Mouse (Mus musculus) small intestine, adult 2 months (tissue): ENCODE data around the gene Ccdc106.
A peak's percentile ranks its signal among the peaks of the same experiment; 100 is the strongest.

ENCODE experiments used
- CTCF ChIP-seq: fragments of 200-500 bp; IDR thresholded peaks from 2 replicates; pipeline ENCODE4 v1.5.1; 2012; ENCODE audit warnings: low read depth, mild to moderate bottlenecking, control low read depth, inconsistent platforms, low read length, moderate library complexity, mixed read lengths; ENCODE audit not compliant: insufficient replicate concordance, insufficient read length; ENCODE audit errors: extremely low read depth
- POLR2A ChIP-seq: fragments of 200-500 bp; IDR thresholded peaks from 2 replicates; pipeline ENCODE4 v1.6.1; 2012; ENCODE audit warnings: low read depth, mild to moderate bottlenecking, control low read depth, inconsistent platforms, low read length, moderate library complexity

DNA sequence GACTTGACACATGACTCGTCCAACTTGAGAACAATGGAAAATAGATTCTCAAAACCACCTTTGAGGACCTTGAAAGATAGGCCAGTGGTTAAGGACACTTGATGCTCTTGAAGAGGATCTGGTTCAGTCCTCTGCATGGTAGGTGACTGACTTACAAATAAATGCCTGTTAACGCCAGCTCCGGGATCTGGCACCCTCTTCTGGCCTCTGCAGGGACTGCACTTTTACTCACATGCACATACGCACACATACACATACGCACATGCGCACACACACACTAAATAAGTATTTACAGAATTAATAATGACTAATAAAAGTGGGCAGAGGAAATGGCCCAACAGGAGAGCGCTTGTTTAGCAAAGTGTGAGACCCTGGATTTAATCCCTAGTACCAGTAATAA lies 43.5 kb upstream of the Ccdc106 start:
- TF ChIP-seq POLR2A, result no peak
- peak; percentile 11; the same call in 1 of the 2 replicates for TF ChIP-seq CTCF
